Mouse (Mus musculus): Measurements from ENCODE around the gene Strn.

The Strn gene

DNA sequence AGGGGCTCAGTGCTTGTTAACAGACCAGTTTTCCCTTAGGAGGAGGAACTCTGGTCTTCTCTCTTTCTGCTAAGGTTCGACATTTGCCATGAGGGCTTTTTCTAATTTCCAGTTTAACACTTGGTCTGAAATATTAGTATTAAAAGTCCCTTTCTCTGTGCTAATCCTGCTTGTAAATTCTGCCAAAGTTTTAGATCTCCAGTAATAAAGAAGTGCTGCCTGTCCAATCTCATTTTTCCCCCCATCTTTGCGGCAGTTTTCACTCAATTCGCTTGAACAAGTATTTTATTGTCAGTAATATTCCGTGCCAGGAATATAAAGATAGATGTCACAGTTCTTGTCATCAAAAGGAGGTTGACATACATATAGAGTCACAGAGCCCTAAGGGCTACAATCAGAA lies at the start of gene Strn:
Gene Strn (minus strand): TSS at position 101 of the 400 bp plus-strand sequence.
- DNase-seq (ENCODE audit: low spot score) = no peak

DNA sequence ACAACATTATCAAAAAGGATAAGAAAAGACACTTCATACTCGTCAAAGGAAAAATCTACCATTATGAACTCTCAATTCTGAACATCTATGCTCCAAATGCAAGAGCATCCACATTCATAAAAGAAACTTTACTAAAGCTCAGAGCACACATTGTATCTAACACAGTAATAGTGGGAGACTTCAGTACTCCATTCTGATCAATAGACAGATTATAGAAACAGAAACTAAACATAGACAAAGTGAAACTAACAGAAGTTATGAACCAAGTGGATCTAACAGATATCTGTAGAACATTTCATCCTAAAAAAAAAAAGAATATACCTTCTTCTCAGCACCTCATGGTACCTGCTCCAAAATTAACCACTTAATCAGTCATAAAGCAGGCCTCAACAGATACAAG lies 41.8 kb upstream of the Strn start:
- no peak for DNase-seq (ENCODE audit: low spot score)

DNA sequence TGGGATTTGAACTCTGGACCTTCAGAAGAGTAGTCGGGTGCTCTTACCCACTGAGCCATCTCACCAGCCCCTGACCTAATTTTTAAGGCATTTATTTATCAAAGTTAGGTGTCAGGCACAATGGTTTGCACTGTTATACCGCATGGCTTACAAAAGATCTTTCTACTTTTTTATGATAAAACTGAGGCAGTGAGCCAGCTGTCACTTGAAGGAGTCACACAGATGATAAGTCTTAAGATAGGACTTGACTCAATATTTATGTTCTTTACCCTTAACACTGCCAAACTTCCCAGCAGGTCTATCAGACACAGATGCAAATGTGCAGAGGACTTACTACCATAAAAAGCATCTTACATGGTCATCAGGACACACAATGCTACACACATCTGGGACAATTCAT lies 35.3 kb upstream of the Strn start:
- no peak for DNase-seq (ENCODE audit: low spot score)

DNA sequence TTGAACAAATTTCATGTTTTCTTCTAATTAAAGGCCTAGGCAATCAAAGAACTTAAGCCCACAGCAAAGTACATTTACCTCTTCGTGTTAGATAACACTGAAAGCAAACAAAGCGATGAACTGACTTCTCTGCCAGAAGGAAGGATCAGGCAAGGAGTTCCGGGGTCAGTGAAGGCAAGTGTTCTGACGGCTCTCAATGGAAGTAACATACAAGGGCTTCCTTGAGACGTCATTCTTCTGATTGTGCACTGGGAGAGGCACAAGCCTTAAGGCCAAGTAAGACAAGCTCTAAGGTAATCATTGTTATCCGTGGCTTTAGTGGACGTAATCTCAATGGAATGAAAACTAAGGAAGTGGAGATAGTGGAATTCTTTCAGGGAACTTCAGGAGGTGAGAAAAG lies 33.9 kb upstream of the Strn start:
- DNase-seq (ENCODE audit: low spot score) = no peak

DNA sequence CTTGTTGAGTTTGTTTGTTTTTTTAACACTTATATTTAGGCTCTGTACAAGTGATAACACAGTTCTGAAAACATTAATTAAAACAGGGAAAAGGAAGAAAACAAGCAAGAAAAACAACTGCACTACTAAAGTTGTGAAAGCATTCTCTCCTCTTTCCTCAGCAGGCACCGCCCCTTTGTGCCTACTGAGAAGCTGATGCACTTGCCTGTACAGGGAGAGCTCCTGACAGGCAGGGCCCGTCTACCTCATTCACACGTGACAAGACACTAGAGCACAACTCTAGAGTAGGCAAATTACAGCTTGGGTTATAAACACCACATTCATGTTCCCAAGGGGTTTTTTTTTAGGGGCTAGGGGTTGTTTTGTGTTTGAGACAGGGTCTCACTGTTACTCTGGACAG lies 32.3 kb upstream of the Strn start:
- DNase-seq (ENCODE audit: low spot score) = no peak

DNA sequence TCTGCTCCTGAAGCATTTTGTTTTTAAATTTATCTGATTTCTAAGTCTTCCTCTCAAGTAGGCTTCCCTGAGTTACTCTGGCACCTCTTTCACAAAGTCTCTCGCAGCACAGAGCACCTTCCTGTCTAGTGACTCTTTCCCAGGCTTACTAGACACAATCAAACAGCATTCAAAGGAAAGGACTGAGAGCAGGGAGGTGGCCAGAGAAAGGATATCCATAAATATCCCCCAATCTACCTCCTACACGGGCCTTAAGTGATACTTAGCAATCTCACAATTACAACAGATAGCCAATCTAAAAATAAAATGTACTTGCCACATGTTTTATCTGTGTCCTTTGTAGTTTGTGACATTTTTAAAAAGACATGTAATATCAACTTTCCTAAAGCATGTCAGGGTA lies 31.9 kb upstream of the Strn start:
- DNase-seq (ENCODE audit: low spot score) = no peak

DNA sequence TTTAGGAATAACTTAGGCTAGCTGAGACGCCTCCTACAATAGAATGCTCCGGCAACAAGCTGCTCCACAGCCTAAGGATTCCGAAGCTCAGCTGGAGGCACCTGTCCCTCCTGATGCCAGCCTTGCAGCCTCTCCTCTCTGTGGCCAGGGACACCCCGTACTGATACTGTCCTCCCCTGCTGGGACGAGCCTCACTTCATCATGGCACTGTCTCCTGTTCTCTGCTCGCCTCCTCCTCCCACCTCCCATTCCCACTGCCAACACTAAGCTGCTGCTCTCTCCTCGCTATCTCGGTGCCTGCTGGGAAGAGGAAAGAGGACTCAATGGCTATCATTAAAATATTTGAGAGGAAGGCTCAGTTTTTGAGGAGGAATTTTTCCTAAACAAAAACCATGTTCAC lies 30.6 kb upstream of the Strn start:
- DNase-seq (ENCODE audit: low spot score) = no peak

DNA sequence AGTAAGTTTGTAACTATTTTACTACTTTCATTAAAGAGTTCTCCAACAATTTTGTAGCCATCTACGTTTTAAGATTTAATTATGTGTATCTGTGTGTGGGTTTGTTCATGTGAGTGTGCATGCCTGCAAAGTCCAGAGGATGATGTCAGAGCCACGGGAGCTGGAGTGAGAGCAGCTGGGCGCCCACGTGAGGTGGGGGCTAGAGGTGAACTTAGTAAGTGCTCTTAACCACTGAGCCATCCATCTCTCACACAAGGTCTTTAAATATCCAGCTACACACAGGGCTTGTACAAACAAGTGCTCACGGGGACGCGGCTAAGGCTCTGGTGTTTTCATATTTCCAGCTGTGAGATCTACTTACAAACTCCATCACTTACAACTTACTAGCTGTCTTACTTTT lies 29.1 kb upstream of the Strn start:
- DNase-seq (ENCODE audit: low spot score) = no peak

DNA sequence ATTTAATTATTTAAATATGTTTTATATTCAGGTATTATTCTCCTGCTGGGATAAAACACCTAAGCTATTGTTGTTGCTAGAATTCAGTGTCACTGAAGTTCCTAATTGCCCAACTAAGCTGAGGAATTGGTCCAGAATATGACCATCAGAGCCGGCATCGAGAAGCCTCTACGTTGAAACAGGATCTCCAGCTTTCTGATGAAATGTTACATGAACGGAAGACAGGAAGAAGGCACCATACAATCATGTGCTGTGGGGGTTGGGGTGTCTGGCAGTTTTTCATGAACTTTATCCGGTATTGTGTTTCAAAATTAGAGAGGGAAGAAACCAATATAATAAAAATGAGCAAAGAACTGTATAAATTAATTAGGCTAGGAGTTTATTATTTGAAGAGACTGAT lies 26.3 kb upstream of the Strn start:
- no peak for DNase-seq (ENCODE audit: low spot score)

DNA sequence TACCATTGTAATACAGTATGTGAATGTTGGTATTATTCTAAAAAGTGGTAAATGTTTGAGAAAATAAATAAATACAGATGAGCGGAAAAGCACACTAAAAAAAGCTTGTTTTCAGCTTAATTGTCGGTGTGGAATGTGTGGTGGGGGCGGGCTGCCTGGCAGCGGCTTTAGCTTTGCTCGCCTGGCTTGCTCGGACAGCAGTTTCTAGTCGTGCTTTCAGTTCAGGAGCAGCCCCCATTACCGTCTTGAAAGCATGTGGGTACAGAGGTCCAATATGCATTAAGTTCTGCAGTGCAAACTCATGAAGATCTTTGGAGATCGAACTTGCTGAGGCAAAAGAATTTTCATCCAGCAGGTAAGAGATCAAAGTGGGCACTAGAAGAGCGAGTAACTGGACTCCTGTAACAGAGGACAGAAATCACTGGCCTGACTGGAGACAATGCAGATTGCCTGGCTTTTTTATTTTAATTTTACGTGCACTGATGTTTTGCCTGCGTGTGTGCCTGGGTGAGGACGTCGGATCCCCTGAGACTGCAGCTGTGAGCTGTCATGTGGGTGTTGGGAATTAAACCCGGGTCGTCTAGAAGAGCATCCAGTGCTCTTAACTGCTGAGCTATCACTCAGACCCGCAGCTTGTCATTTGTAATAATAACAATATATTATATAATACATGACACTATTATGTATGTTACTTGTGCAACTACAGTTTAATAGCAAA lies 16.1 kb upstream of the Strn start:
- no peak for DNase-seq (ENCODE audit: low spot score)

DNA sequence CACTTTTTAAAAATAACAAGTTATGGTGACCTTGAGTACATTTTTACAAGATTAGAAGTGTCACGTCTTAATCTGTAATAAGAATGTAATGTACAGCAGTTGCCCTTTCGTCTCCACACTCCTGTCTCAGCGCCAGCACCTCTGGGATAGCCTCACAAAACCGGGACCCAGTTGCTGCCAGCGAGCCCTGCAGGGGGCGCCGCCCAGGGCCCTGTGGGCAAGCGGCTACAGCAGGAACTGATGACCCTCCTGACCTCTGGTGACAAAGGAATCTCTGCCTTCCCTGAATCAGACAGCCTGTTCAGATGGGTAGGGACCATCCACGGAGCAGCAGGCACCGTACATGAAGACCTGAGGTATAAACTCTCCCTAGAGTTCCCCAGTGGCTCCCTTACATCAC lies 15.1 kb upstream of the Strn start:
- no peak for DNase-seq (ENCODE audit: low spot score)

DNA sequence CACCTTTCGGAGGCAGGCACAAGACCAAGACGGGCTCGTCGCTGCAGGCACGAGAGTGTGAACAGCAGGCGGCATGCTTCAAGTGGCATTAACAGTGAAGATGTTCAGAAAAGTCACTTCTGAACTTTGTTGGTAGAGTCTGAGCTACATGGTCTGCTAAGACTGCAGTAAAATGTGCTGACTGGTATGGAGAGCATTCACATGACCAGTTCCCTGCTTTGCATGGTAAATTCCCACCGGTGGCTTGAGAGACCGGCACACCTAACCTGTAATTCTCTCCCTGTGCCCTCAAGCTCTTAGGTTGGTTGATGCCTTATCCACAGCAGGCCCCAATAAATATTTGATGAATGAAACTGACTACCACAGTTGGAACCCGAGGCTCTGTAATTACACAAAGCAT lies 11.4 kb upstream of the Strn start:
- DNase-seq (ENCODE audit: low spot score) = no peak

DNA sequence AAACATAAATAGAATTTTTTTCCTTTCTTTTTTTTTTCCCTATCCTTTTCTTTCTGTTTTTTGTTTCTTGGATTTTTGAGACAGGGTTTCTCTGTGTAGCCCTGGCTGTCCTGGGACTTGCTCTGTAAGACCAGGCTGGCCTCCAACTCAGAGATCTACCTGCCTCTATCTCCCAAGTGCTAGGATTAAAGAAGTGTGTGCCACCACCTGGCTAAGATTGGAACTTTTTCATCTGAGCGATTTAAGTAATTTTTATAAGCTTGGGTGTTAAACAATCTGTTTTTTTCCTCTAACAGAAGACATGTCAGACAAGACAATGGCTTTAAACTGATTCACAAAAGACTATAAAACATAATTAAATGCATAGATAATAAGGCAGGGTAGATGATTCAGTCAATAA lies 1.4 kb upstream of the Strn start:
- no peak for DNase-seq (ENCODE audit: low spot score)

DNA sequence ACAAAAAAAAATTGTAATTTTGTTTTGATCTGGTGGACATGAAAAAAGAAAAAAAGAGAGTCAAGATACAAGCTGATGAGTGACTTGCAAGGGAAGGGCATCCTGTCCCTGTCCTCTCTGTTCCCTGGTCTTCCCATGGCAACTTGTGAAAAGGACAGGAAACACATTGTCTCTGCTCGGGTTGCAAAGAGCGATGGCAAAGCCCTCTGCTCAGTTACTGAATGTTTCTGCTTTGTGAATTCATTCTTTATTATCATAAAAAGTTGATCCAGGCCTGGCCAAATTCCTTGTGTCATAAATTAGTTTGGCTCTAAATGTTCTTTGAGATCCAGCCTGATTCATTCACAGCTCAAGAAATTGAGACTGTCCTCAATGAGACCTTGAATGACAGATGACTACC lies 775 bp upstream of the Strn start:
- DNase-seq (ENCODE audit: low spot score) = no peak

DNA sequence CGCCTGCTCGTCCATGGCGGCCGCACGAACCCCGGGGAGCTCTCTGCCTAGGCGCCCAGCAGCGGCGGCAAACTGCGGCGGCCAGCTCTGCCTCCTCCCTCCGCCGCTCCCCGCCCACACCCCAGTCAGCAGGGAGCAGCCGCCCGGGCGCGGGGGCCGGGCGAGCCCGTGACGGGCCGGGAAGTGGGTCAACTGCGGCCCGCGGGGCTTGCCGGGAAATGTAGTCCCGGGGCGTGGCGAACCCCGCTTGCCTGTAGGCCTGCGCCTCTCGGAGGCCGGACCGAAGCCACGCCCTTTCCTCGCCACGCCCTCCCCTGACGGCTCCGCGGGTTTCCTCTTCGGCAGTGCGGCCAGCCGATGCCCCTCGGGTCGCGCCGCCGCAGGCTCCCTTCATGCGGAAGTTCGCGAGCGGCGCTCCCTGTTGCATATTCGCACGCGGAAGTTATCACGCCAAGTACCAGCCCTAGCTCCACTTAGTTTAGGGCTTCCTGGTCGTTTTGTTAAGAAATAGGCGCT lies 465 bp downstream of the Strn start:
- peak; percentile 97 for DNase-seq (ENCODE audit: low spot score)

DNA sequence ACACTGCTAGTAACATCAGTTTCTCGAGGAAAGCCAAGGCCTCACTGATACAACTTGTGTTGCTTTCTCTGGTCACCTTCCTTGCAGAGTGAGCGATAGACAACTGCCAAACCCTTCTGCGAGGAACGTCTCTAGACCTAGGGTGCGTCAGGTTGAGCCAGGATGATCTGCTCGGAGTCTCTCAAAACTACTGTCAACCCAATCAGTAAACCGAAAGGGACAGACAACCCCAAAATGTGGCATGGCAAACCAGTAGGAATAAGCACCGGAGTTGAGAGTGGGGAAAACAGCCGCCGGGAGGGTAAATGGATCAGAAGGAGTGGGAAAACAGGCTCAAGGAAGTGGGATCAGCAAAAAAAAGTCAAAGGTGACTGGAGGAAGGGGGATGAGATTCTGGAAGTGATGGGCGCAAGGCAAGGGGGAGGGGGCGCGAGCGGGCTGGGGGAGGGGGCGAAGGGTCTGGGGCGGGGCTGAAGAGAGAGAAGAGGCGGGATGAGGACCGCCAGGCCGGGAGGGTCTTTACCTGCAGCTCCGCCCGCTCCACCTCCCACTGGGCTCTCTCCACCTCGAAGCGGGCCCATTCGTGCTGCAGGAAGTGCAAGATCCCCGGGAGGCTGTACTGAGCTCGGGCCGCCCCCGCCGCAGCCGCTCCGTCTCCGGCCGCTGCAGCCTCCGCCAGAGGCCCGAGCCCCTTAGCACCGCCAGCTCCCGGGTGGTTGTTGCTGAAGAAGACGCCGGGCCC lies 1.1 kb downstream of the Strn start:
- peak; percentile 6 for DNase-seq (ENCODE audit: low spot score)

DNA sequence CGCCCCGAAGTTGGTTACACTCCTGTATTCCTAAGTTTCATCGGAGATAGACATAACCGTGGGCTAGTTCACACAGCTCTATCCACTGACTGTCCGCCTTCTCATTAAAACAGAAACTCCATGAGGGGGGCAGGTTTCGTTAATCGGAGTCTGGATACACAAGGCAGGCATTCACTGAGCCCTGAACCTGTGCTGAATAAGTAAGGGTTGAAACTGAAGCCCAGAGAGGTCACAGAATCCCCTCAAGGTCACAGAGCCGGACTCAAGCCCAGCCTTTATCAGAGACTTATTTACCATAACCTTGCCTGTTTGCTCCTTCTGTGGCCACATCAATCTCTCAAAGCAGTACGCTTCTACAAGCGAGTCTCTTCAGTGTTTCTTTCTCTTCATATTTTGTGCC lies 2.2 kb downstream of the Strn start:
- no peak for DNase-seq (ENCODE audit: low spot score)

DNA sequence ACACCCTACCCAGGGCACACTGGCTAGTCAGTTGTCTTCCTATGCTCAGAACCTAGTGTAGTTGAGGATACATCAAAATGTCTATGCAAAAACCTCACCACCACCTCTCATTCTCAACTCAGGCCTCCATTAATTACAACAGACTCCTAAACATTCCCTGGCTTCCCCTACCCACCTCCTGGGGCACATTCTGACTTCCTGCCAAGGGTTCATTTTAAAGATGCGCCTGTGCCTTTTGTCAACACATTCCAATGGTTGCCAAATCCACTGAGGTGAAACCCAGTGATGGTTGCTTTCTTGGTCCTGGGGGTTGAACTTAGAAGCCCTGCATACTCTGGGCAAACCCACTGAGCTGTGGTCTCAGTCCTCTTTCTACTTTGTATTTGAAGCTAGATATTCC lies 4.9 kb downstream of the Strn start:
- DNase-seq (ENCODE audit: low spot score) = no peak

DNA sequence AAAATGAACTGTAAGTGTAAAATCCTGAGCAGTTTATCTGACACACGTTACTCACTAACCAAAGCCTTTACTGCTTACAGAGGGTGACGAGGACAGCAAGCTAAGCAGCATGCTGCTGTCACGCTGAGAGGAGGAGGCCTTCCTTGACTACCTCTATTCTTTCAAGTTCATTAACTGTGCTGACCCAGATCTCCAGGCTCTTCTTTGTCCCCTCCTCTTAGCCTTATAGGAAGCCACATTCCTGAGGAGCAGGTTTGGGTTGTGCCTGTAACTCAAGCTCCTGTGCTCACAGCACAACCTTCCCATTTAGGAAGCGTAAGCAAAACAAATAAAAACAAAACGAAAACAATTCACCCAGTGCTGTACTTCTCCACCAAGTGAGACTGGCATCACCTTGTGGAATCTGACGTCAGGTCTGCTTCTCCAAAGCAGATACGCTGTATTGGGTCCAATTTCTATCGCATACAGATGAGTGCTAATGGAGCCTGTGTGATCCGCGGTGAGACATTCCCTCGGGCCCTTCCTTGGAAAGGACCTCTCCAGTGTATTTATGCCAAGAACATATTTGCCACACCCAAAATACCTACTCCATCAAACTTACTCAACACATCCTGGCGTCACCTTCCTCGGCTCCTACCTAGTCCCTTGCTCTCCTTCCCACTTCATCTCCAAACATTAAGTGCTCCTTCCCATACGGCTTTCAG lies 10.1 kb downstream of the Strn start:
- no peak for DNase-seq (ENCODE audit: low spot score)

DNA sequence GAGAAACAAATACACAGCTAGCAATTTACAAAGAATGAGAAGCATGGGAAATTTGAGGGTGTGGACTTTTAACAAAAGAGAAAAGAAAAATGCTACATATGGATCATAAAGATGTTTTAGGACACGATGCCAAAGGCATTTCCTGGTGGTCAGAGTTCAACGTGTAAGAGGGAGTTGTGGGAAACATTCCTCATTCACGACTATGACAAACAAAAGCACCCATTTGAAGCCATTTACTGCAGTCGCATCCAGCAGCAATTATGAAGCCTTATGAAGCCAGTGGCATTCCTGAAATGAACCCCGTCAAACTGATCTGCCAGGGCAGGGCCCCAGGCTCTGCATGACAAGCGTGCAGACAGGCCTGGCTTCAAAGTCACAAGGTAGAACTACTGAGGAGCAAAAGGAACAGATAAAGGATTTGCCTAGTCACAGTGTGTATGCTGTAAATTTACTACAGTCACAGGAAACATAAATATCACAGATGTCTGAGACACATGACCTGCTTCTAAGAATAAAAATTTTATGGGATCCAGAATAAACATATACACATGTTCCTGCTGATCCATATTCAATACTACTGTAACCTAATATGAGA lies 12.4 kb downstream of the Strn start:
- no peak for DNase-seq (ENCODE audit: low spot score)

DNA sequence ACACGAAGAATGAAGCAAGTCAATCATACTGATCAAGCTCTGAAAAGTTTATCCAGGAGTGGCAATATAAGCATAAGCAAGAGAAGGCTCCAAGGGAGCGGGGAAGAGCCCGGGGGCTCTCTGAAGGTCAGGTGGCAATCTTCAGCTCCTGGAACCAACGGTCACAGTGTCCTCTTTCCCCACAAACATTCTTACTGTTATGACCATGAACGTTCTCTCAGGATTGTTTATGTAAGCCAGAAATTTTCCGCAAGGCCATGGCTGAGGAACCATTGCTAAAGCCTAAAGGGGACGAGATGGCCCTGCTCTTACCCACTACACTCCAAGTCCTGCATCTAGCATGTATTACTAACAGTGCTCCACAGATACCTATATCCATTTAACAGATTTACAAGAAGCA lies 15.3 kb downstream of the Strn start:
- DNase-seq (ENCODE audit: low spot score) = no peak

DNA sequence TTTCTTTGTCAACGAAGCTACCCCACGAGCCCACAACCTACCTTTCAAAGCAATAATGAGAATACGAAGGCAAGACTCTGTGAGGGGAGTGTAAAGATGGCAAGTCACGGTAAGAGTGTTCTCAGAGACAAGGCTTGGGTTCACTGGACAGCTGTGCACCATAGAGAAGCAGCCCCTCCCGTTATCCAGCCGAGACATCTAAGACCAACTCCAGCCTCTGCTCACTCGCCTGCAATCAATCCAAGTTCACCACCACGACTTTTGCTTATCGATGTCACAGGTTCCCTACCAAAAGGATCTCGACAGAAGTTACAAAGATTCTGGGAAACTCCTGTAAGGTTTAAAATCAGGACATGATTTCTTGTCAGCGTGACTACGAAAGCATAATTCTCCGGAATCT lies 17.9 kb downstream of the Strn start:
- no peak for DNase-seq (ENCODE audit: low spot score)

DNA sequence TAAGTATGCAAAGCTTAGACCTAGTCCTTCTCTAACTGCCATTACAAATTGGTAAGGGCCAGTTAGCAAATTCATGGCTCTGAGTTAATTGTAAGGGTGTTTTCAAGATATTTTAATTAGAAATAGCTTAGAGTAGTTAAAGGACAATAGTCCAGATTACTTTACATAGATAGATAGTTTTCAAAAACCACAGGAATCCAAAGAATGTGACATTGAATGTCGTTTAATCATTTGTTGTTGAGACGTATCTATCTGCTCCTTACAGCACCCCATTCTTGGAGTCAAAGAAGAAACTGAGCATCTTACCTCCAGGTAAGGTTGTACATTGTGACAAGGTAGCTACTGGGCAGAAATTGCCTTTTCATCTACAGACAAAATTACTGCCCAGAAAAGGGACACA lies 26.7 kb downstream of the Strn start:
- DNase-seq (ENCODE audit: low spot score) = no peak
